Mouse (Mus musculus) thymus, adult 18-20 months (tissue): ENCODE measurements around the gene Hist1h3f.

ENCODE experiments used
- DNase-seq, 2 experiments: peaks; one replicate each; pipeline ENCODE4 v3.0.0; 2022; ENCODE audit warnings: mixed read lengths in 2 of 2

Hist1h3f gene

GRCm38 (mm10) chr13:23518885-23519284 lies 25.0 kb upstream of the Hist1h3f start:
- peak; percentile 43 to 72 for DNase-seq

- peak; percentile 41 to 60 for DNase-seq
Observed at GRCm38 (mm10) chr13:23519416-23519815, 24.4 kb upstream of the Hist1h3f start.

- peak; percentile 77 to 87 for DNase-seq
Observed at GRCm38 (mm10) chr13:23521703-23522102, 22.1 kb upstream of the Hist1h3f start.

GRCm38 (mm10) chr13:23523976-23524375 lies 19.9 kb upstream of the Hist1h3f start:
- DNase-seq = no peak

- DNase-seq = peak in 1 of 2 experiments; percentile 37
Observed at GRCm38 (mm10) chr13:23524654-23525053, 19.2 kb upstream of the Hist1h3f start.

GRCm38 (mm10) chr13:23525901-23526300 lies 18.0 kb upstream of the Hist1h3f start:
- DNase-seq = no peak

GRCm38 (mm10) chr13:23526312-23526711 lies 17.5 kb upstream of the Hist1h3f start:
- peak; percentile 66 to 76 for DNase-seq

GRCm38 (mm10) chr13:23529005-23529404 lies 14.8 kb upstream of the Hist1h3f start:
- no peak for DNase-seq

GRCm38 (mm10) chr13:23529480-23530165 lies 14.2 kb upstream of the Hist1h3f start:
- no peak for DNase-seq

GRCm38 (mm10) chr13:23530181-23530900 lies 13.5 kb upstream of the Hist1h3f start:
- peak in 1 of 2 experiments; percentile 64 for DNase-seq

GRCm38 (mm10) chr13:23530901-23531875 lies 12.7 kb upstream of the Hist1h3f start, which contains the start of gene Hist1h4h:
TSS of gene Hist1h4h (plus strand) at chr13:23531050.
- peak; percentile 96 to 99 for DNase-seq

- no peak for DNase-seq
Observed at GRCm38 (mm10) chr13:23532262-23533075, 11.4 kb upstream of the Hist1h3f start.

GRCm38 (mm10) chr13:23533560-23534367 lies 10.1 kb upstream of the Hist1h3f start, which contains the start of gene Hist1h2af:
TSS of gene Hist1h2af (plus strand) at chr13:23533906.
- DNase-seq = peak; percentile 38 to 69

GRCm38 (mm10) chr13:23534368-23535131 lies 9.3 kb upstream of the Hist1h3f start:
- DNase-seq = no peak

- peak; percentile 79 to 92 for DNase-seq
Observed at GRCm38 (mm10) chr13:23535137-23536075, 8.4 kb upstream of the Hist1h3f start, which contains the start of gene Hist1h3g. TSS of gene Hist1h3g (plus strand) at chr13:23535422.

GRCm38 (mm10) chr13:23536076-23536822 lies 7.6 kb upstream of the Hist1h3f start:
- DNase-seq = no peak

- no peak for DNase-seq
Observed at GRCm38 (mm10) chr13:23537006-23537710, 6.7 kb upstream of the Hist1h3f start.
